Mouse (Mus musculus): ENCODE measurements around the gene Mkln1. TPM values are rescaled to one million over a fixed set of nuclear protein-coding genes. Genes with fewer than 3 reads are reported as not detected.

Gene Mkln1
- polyA plus RNA-seq, 1 experiment from 2014 or later: 126 TPM

GRCm38 (mm10) chr6:31489950-31490349, 91.4 kb downstream of the Mkln1 start:
- Histone ChIP-seq H3K4me3 (no peak overlapping the region), H3K4me1 (no peaks in the 10 kb centered on the region)
- no peak for ATAC-seq (replicated peaks)

GRCm38 (mm10) chr6:31495122-31495731, 96.7 kb downstream of the Mkln1 start:
- Histone ChIP-seq H3K36me3 (replicated peaks) (0 out of 2 replicates have a peak, but pooled peaks cover 3% of the 10 kb centered on the region), H3K27me3 (replicated peaks) (no peaks in the 10 kb centered on the region), H3K4me3 (no peak overlapping the region), H3K27ac (no peak overlapping the region), H3K4me1 (no peaks in the 10 kb centered on the region), H3K9ac (no peak overlapping the region), H3K4me2 (no peak overlapping the region), H3K9me3 (no peaks in the 10 kb centered on the region)
- 70% methylated on average over 2 of the region's 2 CpGs for WGBS
- ATAC-seq (replicated peaks): no peak

More at GRCm38 (mm10) chr6:31489950-31490349, 91.4 kb downstream of the Mkln1 start:
- no peaks in the 10 kb centered on the region for H3K9me3 ChIP-seq
- no peak overlapping the region for H3K27ac ChIP-seq
- H3K27me3 ChIP-seq (replicated peaks): no peaks in the 10 kb centered on the region
- no peak overlapping the region for H3K9ac ChIP-seq
- no peak overlapping the region for H3K4me2 ChIP-seq
- WGBS: 94% methylated on average over 7 of the region's 7 CpGs
- H3K36me3 ChIP-seq (replicated peaks): no peaks in the 10 kb centered on the region

- Histone ChIP-seq H3K9me3 (no peaks in the 10 kb centered on the region), H3K27me3 (replicated peaks) (no peaks in the 10 kb centered on the region), H3K27ac (no peak overlapping the region), H3K9ac (no peak overlapping the region), H3K36me3 (replicated peaks) (0 out of 2 replicates have a peak, but pooled peaks cover 3% of the 10 kb centered on the region), H3K4me2 (no peak overlapping the region), H3K4me1 (no peaks in the 10 kb centered on the region), H3K4me3 (no peak overlapping the region)
- whole genome bisulfite sequencing: 71% methylated on average over 2 of the region's 2 CpGs
- no peak for ATAC-seq (replicated peaks)
Observed at GRCm38 (mm10) chr6:31496227-31496626, 97.7 kb downstream of the Mkln1 start.

- H3K4me1 ChIP-seq: no peaks in the 10 kb centered on the region
- no peak overlapping the region for H3K4me3 ChIP-seq
- no peaks in the 10 kb centered on the region for H3K27me3 ChIP-seq (replicated peaks)
- WGBS: 89% methylated on average over 10 of the region's 10 CpGs
- no peak overlapping the region for H3K27ac ChIP-seq
- ATAC-seq (replicated peaks): no peak
- no peak overlapping the region for H3K4me2 ChIP-seq
- H3K36me3 ChIP-seq (replicated peaks): peaks cover 5% of the 10 kb centered on the region; the same call in 1 of the 2 replicates
- no peaks in the 10 kb centered on the region for H3K9me3 ChIP-seq
- H3K9ac ChIP-seq: no peak overlapping the region
Observed at GRCm38 (mm10) chr6:31499836-31500235, 101.3 kb downstream of the Mkln1 start.

GRCm38 (mm10) chr6:31500260-31500659, 101.7 kb downstream of the Mkln1 start:
- Histone ChIP-seq H3K4me2 (no peak overlapping the region), H3K27me3 (replicated peaks) (no peaks in the 10 kb centered on the region), H3K4me3 (no peak overlapping the region), H3K27ac (no peak overlapping the region), H3K36me3 (replicated peaks) (peaks cover 5% of the 10 kb centered on the region; the same call in 1 of the 2 replicates), H3K4me1 (no peaks in the 10 kb centered on the region), H3K9ac (no peak overlapping the region), H3K9me3 (no peaks in the 10 kb centered on the region)
- WGBS: 84% methylated on average over 2 of the region's 2 CpGs
- no peak for ATAC-seq (replicated peaks)

- Histone ChIP-seq H3K4me2 (no peak overlapping the region), H3K27me3 (replicated peaks) (no peaks in the 10 kb centered on the region), H3K4me1 (no peaks in the 10 kb centered on the region), H3K9ac (no peak overlapping the region), H3K36me3 (replicated peaks) (peaks cover 5% of the 10 kb centered on the region; the same call in 1 of the 2 replicates), H3K27ac (no peak overlapping the region), H3K4me3 (no peak overlapping the region), H3K9me3 (no peaks in the 10 kb centered on the region)
- ATAC-seq (replicated peaks): no peak
Observed at GRCm38 (mm10) chr6:31500691-31501090, 102.2 kb downstream of the Mkln1 start.

- Histone ChIP-seq H3K9ac (no peak overlapping the region), H3K9me3 (no peaks in the 10 kb centered on the region), H3K27me3 (replicated peaks) (no peaks in the 10 kb centered on the region), H3K4me1 (no peaks in the 10 kb centered on the region), H3K36me3 (replicated peaks) (peaks cover 2% of the 10 kb centered on the region; the same call in 1 of the 2 replicates), H3K4me3 (no peak overlapping the region), H3K4me2 (no peak overlapping the region), H3K27ac (no peak overlapping the region)
- WGBS: 100% methylated on average over 2 of the region's 2 CpGs
- no peak for ATAC-seq (replicated peaks)
Observed at GRCm38 (mm10) chr6:31502614-31503013, 104.1 kb downstream of the Mkln1 start.

GRCm38 (mm10) chr6:31513726-31514125, 115.2 kb downstream of the Mkln1 start:
- Histone ChIP-seq H3K36me3 (replicated peaks) (0 out of 2 replicates have a peak, but pooled peaks cover 4% of the 10 kb centered on the region), H3K4me3 (no peak overlapping the region), H3K4me1 (no peaks in the 10 kb centered on the region), H3K9ac (no peak overlapping the region), H3K27ac (no peak overlapping the region), H3K9me3 (no peaks in the 10 kb centered on the region), H3K4me2 (no peak overlapping the region), H3K27me3 (replicated peaks) (no peaks in the 10 kb centered on the region)
- 65% methylated on average over 6 of the region's 6 CpGs for WGBS
- ATAC-seq (replicated peaks): no peak

- H3K27ac ChIP-seq: peak overlapping the region; percentile 13; the same call in 1 of the 2 replicates
Observed at GRCm38 (mm10) chr6:31517681-31518337, 119.3 kb downstream of the Mkln1 start.

GRCm38 (mm10) chr6:31518338-31518698, 119.8 kb downstream of the Mkln1 start:
- H3K27ac ChIP-seq: 0 out of 2 replicates have a peak overlapping the region, but pooled peaks have one; percentile 13
- no peak overlapping the region for H3K4me3 ChIP-seq
- WGBS: 78% methylated on average over 2 of the region's 2 CpGs
- peaks cover 6% of the 10 kb centered on the region; the same call in 1 of the 2 replicates for H3K36me3 ChIP-seq (replicated peaks)
- no peak overlapping the region for H3K9ac ChIP-seq
- H3K4me1 ChIP-seq: peaks cover 9% of the 10 kb centered on the region
- no peak for ATAC-seq (replicated peaks)
- H3K27me3 ChIP-seq (replicated peaks): no peaks in the 10 kb centered on the region
- H3K9me3 ChIP-seq: no peaks in the 10 kb centered on the region
- no peak overlapping the region for H3K4me2 ChIP-seq

More at GRCm38 (mm10) chr6:31517681-31518337, 119.3 kb downstream of the Mkln1 start:
- no peaks in the 10 kb centered on the region for H3K9me3 ChIP-seq
- H3K4me2 ChIP-seq: no peak overlapping the region
- no peaks in the 10 kb centered on the region for H3K27me3 ChIP-seq (replicated peaks)
- no peak for ATAC-seq (replicated peaks)
- peaks cover 4% of the 10 kb centered on the region for H3K4me1 ChIP-seq
- H3K36me3 ChIP-seq (replicated peaks): peaks cover 6% of the 10 kb centered on the region; the same call in 1 of the 2 replicates
- H3K4me3 ChIP-seq: no peak overlapping the region
- WGBS: 70% methylated on average over 9 of the region's 9 CpGs
- no peak overlapping the region for H3K9ac ChIP-seq

- H3K9ac ChIP-seq: no peak overlapping the region
- no peak for ATAC-seq (replicated peaks)
- H3K4me1 ChIP-seq: peaks cover 13% of the 10 kb centered on the region
- no peaks in the 10 kb centered on the region for H3K9me3 ChIP-seq
- H3K36me3 ChIP-seq (replicated peaks): peaks cover 6% of the 10 kb centered on the region; the same call in 1 of the 2 replicates
- no peaks in the 10 kb centered on the region for H3K27me3 ChIP-seq (replicated peaks)
- no peak overlapping the region for H3K4me3 ChIP-seq
- H3K4me2 ChIP-seq: no peak overlapping the region
- 73% methylated on average over 8 of the region's 8 CpGs for WGBS
- no peak overlapping the region for H3K27ac ChIP-seq
Observed at GRCm38 (mm10) chr6:31519001-31519471, 120.5 kb downstream of the Mkln1 start.

GRCm38 (mm10) chr6:31520486-31521215, 122.1 kb downstream of the Mkln1 start:
- 75% methylated on average over 7 of the region's 7 CpGs for WGBS
- no peaks in the 10 kb centered on the region for H3K27me3 ChIP-seq (replicated peaks)
- H3K4me3 ChIP-seq: no peak overlapping the region
- no peak overlapping the region for H3K4me2 ChIP-seq
- peaks cover 6% of the 10 kb centered on the region; the same call in 1 of the 2 replicates for H3K36me3 ChIP-seq (replicated peaks)
- H3K9me3 ChIP-seq: no peaks in the 10 kb centered on the region
- H3K4me1 ChIP-seq: peaks cover 13% of the 10 kb centered on the region
- no peak overlapping the region; the same call in 1 of the 2 replicates for H3K27ac ChIP-seq
- no peak overlapping the region for H3K9ac ChIP-seq
- ATAC-seq (replicated peaks): no peak
